Mouse (Mus musculus): ENCODE measurements around the gene Afdn.
"Not testable (repeated sequence)": the region's sequence is repeated elsewhere in the genome, so short reads cannot be mapped to it uniquely, and the experiment has no call there.

Afdn gene

GRCm38 (mm10) chr17:13738916-13739315, 21.4 kb upstream of the Afdn start:
- DNase-seq (ENCODE audit: low spot score in 2 of 2), result no peak

DNA sequence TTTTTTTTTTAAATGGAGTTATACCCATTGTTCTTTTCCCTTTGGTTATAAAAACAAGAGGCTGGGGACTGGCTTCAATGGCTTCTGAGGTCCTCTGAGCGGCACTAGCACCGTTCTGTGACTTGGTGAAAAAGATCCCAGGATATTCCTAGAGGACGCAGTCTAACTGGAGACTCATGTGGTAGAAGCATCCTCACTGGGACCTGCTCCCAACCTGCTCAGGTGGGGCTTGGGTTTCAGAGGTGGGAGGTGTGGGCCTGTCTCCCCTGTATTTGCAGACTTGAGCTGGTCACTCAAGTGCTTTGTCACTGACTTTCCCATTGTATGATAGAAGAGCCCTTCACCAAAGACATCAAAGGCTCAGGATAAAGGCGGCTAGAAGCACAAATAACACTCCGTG, 20.4 kb upstream of the Afdn start:
- DNase-seq (ENCODE audit: low spot score in 2 of 2), result no peak

DNA sequence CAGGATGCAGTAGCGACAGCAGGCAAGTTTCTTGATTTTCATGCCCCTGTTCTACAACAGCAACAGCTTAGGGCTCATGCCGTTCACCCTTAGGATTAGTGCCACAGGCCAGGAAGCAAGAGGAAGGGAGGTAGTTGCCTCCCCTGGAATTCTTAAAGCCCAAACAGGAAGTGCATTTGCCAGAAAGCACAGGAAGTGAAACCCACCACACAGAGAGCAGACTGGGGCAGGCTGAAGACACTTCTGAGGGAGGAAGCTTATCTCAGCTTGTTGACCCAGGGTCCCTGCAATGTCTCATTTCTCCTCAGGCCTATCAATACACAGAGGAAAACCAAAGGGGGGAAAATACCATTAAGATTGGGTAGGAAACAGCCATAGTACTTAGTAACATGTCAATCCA, 19.5 kb upstream of the Afdn start:
- DNase-seq (ENCODE audit: low spot score in 2 of 2), result no peak

DNA sequence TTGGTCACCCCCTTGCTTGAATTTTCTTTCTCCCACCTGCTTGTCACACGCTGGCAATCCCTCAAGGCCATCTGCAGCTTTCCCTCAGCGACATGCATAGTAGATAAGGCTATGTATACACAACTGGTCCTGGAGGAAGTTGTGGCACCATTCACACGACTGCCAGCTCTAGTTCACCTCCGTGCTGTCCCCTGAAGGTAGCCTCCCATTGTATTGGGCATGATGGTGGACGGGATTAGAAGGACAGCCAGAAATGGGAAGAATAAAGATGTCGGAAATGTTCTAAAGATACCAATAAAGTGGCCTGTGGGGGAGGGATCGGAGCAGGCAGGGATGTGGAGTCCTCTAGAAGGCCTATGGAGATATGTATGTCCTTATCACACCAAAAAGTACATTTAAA, 18.7 kb upstream of the Afdn start:
- no peak for DNase-seq (ENCODE audit: low spot score in 2 of 2)

- no peak for DNase-seq (ENCODE audit: low spot score in 2 of 2)
Measured at GRCm38 (mm10) chr17:13742334-13742733, 18.0 kb upstream of the Afdn start.

DNA sequence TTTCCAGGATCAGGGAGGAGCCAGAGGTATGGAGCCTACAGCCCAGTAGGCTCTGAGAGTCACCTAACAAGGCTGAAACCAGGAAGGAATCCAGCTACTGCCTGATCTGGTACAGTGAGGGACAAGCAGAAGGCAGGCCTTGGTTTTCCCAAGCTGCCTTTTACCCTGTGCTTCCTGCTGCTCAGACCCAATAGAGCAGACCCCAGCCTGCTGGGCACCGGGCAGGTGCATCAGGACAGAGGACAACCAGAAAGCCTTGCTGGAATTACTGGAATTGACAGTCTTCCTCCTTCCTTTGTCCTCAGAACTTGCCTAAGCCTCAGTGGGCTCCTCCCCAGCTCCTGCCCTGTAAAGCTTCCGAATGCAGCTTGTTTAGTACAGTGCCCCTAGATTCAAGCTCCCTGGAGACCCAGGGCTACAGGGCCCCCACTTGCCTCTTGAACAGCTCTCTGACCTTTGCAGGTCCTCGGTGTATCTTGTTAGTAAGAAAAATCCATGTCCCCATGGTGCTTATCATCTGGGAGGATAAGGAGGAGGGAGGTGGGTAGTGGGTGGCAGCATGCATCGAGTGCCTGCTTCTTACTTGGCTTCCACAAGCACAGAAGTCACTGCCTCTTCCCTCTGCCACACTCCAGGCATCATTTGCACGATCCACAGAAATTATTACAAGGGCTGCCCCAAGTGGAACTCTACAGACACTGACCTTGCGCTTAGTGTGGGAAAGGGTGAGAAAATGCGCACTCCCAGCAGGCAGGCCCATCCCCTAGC, 17.2 kb upstream of the Afdn start:
- no peak for DNase-seq (ENCODE audit: low spot score in 2 of 2)

DNA sequence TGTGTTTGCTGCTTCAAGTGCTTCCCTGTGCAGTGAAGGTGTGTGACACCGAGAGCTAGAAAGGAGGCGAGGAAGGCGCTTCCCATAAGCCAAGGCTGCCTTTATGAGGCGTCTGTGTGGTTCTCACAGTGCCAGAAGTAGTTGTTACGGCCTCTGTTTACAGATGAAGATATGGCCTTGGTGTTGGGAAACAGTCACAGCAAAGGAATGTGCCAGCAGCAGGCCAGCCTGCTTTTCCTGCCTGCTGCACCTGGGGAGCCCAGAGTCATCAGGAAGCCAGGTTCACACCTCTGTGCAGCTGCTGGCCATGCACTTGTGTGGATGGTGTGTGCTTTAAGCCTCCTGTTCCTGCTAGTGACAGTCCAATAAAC, 16.6 kb upstream of the Afdn start:
- peak in 1 of 2 experiments; percentile 5 for DNase-seq (ENCODE audit: low spot score in 2 of 2)

DNA sequence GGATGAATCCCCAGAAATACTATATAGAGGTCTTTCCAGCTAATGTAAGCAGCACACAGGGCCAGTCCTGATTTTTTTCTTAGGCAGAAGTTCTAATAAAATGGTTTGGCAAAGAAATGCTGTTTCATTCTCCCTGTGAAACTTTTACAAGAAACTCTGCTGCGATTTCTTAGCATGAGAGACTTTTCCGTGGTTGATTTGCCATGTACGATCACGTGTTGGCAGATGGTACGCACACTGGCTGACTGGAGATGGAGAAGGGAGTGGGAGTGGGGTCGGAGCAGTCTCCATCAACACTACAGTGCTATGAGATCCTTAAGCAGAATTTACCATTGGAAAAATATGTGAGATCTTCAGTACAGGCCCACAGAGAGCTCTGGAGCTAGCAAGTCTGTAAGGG, 16.1 kb upstream of the Afdn start:
- peak in 1 of 2 experiments; percentile 12 for DNase-seq (ENCODE audit: low spot score in 2 of 2)

DNA sequence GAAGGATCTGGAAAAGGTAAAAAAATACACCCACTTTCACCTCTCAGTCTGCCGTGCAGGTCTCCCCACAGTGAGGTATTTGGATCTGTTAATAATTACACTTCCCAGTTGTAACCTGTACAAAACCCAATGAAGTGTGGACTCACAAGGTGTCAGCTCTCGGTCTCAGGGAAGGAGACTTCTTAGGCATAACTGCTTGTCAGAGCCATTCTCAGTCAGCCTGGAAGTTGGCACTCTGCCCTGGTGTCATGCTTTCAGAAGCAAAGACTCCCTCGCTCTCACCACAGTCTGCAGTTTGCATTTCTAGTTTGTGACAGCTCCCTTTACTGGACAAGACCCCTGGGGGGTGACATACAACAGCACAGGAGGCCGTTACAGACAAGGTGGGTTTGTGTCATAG, 15.5 kb upstream of the Afdn start:
- DNase-seq (ENCODE audit: low spot score in 2 of 2), result peak; percentile 33 to 55

- DNase-seq (ENCODE audit: low spot score in 2 of 2), result peak in 1 of 2 experiments; percentile 12
Measured at GRCm38 (mm10) chr17:13745373-13745772, 15.0 kb upstream of the Afdn start.

- peak in 1 of 2 experiments; percentile 16 for DNase-seq (ENCODE audit: low spot score in 2 of 2)
Measured at GRCm38 (mm10) chr17:13746330-13746729, 14.0 kb upstream of the Afdn start.

DNA sequence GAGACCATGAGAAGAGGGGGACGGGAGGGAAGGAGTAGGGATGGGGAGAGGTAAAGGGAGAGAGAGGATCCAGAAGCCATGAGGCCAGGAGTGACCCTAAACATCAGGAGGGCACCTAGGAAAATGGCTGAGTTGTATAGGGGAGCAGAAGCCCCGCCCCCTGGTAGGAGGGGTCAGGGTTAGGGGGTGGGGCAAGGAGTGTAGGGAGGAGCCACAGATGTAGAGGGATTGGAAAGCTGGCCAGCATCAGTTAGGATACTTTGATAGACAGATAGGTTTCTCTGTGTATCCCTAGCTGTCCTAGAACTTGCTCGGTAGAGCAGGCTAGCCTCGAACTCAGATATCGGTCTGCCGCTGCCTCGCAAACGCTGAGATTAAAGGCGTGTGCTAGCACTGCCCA, 12.7 kb upstream of the Afdn start:
- DNase-seq (ENCODE audit: low spot score in 2 of 2), result no peak

DNA sequence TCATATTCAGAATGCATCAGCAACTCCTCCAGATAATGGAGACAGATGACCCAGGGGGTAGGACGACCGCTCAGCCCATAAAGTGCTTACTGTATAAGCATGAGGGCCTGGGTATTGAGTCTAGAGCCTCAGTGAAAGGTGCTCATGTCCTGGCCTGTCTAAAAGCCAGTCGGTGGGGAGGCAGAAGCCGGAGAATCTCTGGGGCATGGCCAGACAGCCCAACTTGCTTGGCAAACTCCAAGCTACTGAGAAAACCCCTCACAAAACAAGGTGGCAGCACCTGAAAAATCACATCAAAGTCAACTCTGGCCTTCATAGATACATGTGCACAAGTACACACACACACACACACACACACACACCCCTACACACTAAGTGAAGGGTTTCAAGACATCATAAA, 11.3 kb upstream of the Afdn start:
- DNase-seq (ENCODE audit: low spot score in 2 of 2), result peak in 1 of 2 experiments; percentile 15

DNA sequence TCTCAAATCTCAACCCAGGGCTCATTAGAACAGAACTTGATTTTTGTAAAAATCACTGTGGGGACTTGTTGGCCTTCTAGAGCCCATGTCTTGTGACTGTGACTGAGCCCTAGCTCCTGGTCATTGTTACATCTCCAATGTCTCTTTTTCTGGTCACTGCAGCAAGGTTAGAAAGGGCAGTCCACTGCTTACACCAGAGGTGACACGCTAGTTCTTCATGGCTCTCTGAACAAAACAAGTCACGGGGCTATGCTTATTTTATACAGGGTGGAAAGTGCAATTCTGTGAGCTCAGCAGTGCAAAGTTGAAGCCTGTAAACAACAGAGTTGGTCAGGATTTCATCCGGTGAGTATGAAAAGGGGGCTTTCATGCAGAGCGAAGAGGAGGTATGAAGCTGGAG, 6.4 kb upstream of the Afdn start:
- no peak for DNase-seq (ENCODE audit: low spot score in 2 of 2)

DNA sequence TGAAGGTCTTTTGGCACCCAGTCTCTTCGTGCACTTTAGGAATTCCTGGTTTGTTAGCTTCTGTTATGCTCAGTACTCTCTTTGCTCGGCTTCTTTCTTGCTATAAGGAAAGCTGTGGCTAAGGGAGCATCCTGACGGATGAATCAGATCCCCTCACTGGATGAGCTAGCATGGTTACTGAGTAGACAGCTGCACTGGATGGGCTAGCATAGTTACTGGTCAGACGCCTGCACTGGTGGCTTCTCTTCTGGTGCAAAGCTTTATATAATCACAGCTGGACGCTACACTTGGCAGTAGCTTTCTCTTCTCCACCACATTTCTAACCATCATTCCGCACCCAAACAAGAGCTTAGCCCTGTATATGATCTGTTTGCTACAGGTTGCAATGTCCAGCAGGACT, 5.4 kb upstream of the Afdn start:
- no peak for DNase-seq (ENCODE audit: low spot score in 2 of 2)

- no peak for DNase-seq (ENCODE audit: low spot score in 2 of 2)
Measured at GRCm38 (mm10) chr17:13758586-13758985, 1.8 kb upstream of the Afdn start.

GRCm38 (mm10) chr17:13759156-13759852, 1.0 kb upstream of the Afdn start:
- DNase-seq (ENCODE audit: low spot score in 2 of 2), result peak in 1 of 2 experiments; percentile 37

- DNase-seq (ENCODE audit: low spot score in 2 of 2), result peak in 1 of 2 experiments; percentile 51
Measured at GRCm38 (mm10) chr17:13760675-13761178, 388 bp downstream of the Afdn start.

- peak in 1 of 2 experiments; percentile 32 for DNase-seq (ENCODE audit: low spot score in 2 of 2)
Measured at GRCm38 (mm10) chr17:13761179-13761913, 1.0 kb downstream of the Afdn start, which contains the start of gene Tcte2. Tcte2 (minus strand) TSS chr17:13761825.

GRCm38 (mm10) chr17:13763819-13764218, 3.5 kb downstream of the Afdn start:
- DNase-seq (ENCODE audit: low spot score in 2 of 2), result no peak

DNA sequence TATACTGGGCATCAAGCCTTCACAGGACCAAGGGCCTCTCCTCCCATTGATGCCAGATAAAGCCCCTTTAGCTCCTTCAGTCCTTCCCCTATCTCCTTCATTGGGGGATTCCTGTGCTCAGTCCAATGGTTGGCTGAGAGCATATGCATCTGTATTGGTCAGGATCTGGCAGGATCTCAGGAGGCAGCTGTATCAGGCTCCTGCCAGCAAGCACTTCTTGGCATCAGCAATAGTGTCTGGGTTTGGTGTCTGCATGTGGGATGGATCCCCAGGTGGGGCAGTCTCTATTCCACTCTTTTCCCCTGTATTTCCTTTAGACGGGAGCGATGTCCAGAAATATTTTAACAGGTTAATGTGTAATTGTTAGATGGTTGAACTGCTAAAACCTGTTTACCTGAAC, 4.6 kb downstream of the Afdn start:
- DNase-seq (ENCODE audit: low spot score in 2 of 2), result not testable (repeated sequence)

DNA sequence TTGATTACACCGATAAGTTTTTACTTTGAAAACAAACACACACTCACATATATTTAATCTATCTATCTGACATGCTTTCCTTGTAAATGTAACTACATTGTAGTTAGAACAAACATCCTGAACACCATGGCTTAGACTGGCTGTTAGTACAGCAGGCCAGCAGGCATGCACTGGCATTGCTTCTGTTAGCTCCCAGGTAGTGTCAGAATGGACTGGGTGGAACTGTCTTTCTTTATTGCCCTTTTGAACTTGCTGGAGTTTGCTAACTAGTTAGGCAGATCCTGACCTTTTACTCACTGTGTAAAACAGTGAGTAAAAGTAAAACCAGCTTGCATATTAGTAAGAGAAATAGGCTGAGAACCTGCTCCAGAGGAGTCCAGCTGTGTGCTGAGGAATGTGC, 8.2 kb downstream of the Afdn start:
- no peak for DNase-seq (ENCODE audit: low spot score in 2 of 2)
